Mouse (Mus musculus): ENCODE measurements around the gene H2-Q2. TPM values are rescaled to one million over a fixed set of nuclear protein-coding genes. Genes with fewer than 3 reads are reported as not detected.
"Not testable (repeated sequence)": the region's sequence is repeated elsewhere in the genome, so short reads cannot be mapped to it uniquely, and the experiment has no call there.

The H2-Q2 gene
- total RNA-seq, 2 experiments from 2014 or later: 0.17 to 0.20 TPM

DNA sequence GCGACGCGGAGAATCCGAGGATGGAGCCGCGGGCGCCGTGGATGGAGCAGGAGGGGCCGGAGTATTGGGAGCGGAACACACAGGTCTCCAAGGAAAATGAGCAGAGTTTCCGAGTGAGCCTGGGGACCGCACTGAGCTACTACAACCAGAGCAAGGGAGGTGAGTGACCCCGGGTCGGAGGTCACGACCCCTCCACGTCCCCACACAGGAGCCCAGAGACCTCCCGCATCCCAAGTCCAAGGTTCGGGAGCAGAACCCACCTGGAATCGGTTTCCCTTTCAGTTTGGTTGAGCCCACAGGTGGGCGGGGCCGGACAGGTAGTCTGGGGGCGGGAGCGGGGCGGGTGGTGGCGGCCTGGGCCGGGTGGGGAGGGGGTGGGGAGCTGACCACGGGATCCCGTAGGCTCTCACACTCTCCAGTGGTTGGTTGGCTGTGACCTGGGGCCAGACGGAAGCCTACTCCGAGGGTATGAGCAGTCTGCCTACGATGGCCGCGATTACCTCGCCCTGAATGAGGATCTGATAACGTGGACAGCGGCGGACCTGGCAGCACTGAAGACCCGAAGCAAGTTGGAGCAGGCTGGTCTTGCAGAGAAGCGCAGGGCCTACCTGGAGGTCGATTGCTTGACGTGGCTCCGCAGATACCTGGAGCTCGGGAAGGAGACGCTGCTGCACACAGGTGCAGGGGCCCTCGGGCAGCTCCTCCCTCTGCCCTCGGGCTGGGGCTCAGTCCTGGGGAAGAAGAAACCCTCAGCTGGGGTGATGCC is 852 bp downstream of the H2-Q2 start:
- TF ChIP-seq CTCF (IDR thresholded peaks at IDR 0.05): no peak
- no peak overlapping the region for H3K27ac ChIP-seq
- H3K4me3 ChIP-seq: peak overlapping the region; percentile 64
- intact Hi-C loops (cut with DNase I): no loop called here
- no peak for DNase-seq

DNA sequence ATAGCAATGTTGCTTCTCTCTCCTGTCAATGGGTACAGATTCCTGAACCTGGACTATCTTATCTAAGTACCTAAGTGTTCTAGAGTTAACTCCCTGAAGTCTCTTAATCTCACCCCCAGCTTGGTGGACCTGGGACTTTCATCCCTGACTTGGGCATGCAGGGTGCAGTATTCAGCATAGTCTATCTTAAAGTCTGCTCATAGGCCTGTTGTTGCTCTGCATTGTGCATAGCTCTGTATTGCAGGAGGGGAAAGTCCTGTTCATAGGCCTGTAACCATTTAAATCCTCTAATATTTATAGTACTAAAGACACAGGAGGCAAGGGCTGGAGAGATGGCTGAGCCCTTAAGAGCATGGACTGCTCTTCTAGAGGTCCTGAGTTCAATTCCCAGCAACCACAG is 5.6 kb downstream of the H2-Q2 start:
- DNase-seq; H3K4me3 ChIP-seq; intact Hi-C loops (cut with DNase I); H3K27ac ChIP-seq: not testable (repeated sequence)

- H3K27ac ChIP-seq; intact Hi-C loops (cut with DNase I); H3K4me3 ChIP-seq; DNase-seq: not testable (repeated sequence)
These were observed 11.2 kb downstream of the H2-Q2 start for GRCm38 (mm10) chr17:35353275-35353674.

DNA sequence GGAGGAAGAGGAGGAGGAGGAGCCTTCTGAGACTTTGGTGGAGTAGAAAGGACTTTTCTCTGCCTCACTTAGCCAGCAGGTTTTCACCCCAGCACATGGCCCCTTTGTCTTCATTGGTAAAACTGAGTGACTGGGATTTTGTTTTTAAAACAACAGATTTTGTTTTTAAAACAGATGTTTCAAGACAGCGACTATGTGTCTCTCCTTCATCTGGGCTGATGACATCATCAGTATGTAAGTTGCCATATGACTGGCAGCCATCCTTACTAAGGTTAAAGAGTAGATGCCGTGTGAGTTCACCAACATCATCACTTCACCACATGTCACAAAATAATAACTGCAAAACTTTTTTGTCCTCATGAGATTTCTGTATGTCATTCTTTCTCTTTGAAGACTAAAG is 12.0 kb downstream of the H2-Q2 start:
- Histone ChIP-seq H3K4me3 (no peak overlapping the region), H3K27ac (no peak overlapping the region)
- no peak for TF ChIP-seq CTCF (IDR thresholded peaks at IDR 0.05)
- intact Hi-C loops (cut with DNase I): loop anchor here (2.0 kb wide), 1 partner anchor 41 kb away; no protein-coding TSS in a partner anchor
- DNase-seq: no peak

DNA sequence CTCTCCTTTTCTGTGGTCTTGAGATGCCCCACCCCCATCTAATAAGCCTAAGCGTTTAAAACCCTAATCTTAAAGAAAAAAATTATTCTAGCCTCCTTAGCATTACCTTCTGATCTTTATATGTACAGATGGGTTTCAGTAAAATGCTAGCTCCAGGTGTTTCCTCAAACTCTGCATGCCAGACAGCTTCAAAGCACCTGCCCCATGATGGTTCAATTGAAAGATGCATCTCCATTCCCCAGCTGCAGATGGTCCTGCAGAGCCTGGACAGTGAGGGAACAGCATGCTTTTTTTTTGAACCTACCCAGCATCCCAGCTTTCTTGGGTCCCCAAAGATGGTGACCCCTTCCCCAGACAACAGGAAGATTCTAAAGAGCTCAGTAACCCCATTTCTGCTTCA is 15.0 kb downstream of the H2-Q2 start:
- Histone ChIP-seq H3K4me3 (no peak overlapping the region), H3K27ac (no peak overlapping the region)
- intact Hi-C loops (cut with DNase I): no loop called here
- no peak for DNase-seq
- no peak for TF ChIP-seq CTCF (IDR thresholded peaks at IDR 0.05)

GRCm38 (mm10) chr17:35358763-35359469 is 16.9 kb downstream of the H2-Q2 start:
- intact Hi-C loops (cut with DNase I): no loop called here
- DNase-seq: no peak
- Histone ChIP-seq H3K27ac (no peak overlapping the region), H3K4me3 (peak overlapping the region; percentile 67)
- no peak for TF ChIP-seq CTCF (IDR thresholded peaks at IDR 0.05)

- intact Hi-C loops (cut with DNase I): no loop called here
- DNase-seq: no peak
- no peak for TF ChIP-seq CTCF (IDR thresholded peaks at IDR 0.05)
- H3K4me3 ChIP-seq: peak overlapping the region; percentile 67
- H3K27ac ChIP-seq: no peak overlapping the region
These were observed 17.4 kb downstream of the H2-Q2 start for GRCm38 (mm10) chr17:35359470-35359862.

DNA sequence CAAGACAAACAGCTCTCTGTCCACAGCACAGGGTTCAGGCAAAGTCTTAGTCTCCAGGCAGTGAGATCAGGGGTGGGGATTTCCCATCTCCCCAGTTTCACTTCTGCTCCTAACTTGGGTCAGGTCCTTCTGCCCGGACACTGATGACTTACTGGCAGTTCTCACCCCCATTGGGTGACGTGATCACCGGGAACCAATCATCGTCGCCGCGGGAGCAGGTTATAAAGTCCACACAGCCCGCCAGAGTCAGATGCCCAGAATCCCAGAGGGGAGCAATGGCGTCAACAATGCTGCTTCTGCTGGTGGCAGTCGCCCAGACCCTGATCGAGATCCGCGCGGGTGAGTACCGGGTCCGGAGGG is 37.3 kb downstream of the H2-Q2 start, which contains the start of gene H2-Q4:
Gene H2-Q4, plus strand, starts transcription at position 249 of the 360 bp plus-strand sequence.
- Histone ChIP-seq H3K4me3 (peak within 1 kb of the TSS; percentile 94), H3K27ac (peak within 1 kb of the TSS; percentile 82)
- TF ChIP-seq CTCF (IDR thresholded peaks at IDR 0.05): no peak
- intact Hi-C loops (cut with DNase I): no loop called here
- peak; percentile 93 for DNase-seq

DNA sequence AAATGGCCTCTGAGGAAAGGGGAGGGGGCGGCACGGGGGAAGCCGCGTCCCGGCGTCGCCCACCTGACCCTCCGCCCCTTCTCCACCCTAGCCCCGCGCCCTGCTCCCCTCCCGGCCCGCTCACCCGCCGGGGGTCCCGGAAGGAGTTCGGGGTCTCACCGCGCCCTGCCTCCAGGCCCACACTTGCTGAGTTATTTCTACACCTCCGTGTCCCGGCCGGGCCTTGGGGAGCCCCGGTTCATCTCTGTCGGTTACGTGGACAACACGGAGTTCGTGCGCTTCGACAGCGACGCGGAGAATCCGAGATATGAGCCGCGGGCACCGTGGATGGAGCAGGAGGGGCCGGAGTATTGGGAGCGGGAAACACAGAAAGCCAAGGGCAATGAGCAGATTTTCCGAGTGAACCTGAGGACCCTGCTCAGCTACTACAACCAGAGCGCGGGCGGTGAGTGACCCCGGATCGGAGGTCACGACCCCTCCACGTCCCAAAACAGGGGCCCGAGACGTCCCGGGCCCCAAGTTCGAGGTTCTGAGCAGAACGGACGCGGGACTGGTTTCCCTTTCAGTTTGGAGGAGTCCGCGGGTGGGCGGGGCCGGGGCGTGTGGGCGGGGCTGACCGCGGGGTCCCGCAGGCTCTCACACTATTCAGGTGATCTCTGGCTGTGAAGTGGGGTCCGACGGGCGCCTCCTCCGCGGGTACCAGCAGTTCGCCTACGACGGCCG is 37.8 kb downstream of the H2-Q2 start:
- intact Hi-C loops (cut with DNase I): no loop called here
- TF ChIP-seq CTCF (IDR thresholded peaks at IDR 0.05): no peak
- peak overlapping the region; percentile 94 for H3K4me3 ChIP-seq
- peak overlapping the region; percentile 82 for H3K27ac ChIP-seq
- peak; percentile 41 for DNase-seq

- DNase-seq; H3K4me3 ChIP-seq; H3K27ac ChIP-seq; intact Hi-C loops (cut with DNase I): not testable (repeated sequence)
- TF ChIP-seq CTCF (IDR thresholded peaks at IDR 0.05): peak; percentile 47
These were observed 47.8 kb downstream of the H2-Q2 start for GRCm38 (mm10) chr17:35389796-35390195.

GRCm38 (mm10) chr17:35392671-35393070 is 50.6 kb downstream of the H2-Q2 start:
- DNase-seq; H3K27ac ChIP-seq; intact Hi-C loops (cut with DNase I); H3K4me3 ChIP-seq: not testable (repeated sequence)

DNA sequence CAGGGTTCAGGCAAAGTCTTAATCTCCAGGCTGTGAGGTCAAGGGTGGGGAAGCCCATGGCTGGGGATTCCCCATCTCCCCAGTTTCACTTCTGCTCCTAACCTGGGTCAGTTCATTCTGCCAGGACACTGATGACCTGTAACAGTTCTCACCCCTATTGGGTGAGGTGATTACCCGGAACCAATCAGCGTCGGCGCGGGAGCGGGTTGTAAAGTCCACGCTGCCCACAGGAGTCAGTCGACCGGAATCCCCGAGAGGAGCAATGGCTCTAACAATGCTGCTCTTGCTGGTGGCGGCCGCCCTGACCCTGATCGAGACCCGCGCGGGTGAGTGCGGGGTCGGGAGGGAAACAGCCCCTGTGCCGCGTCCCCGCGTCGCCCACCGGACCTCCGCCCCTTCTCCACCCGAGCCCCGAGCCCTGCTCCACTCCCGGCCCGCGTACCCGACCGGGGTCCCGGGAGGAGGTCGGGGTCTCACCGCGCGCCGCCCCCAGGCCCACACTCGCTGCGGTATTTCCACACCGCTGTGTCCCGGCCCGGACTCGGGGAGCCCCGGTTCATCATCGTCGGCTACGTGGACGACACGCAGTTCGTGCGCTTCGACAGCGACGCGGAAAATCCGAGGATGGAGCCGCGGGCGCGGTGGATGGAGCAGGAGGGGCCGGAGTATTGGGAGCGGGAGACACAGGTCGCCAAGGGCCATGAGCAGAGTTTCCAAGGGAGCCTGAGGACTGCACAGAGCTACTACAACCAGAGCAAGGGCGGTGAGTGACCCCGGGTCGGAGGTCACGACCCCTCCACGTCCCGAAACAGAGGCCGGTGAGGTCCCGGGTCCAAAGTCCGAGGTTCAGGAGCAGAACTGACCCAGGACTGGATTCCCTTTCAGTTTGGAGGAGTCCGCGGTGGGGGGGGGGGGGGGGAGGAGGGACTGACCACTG is 52.1 kb downstream of the H2-Q2 start:
- intact Hi-C loops (cut with DNase I); H3K27ac ChIP-seq; DNase-seq: not testable (repeated sequence)
- H3K4me3 ChIP-seq: peak overlapping the region; percentile 62

Other genes with a start within 250 kb of the H2-Q2 start
- gene Ly6g5c, start 234.0 kb upstream of the H2-Q2 start, total RNA-seq (2021): not detected
- under 1 TPM in 1 of 2 experiments, not detected in 1; 0.36 TPM for gene Ly6g5b, start 226.8 kb upstream of the H2-Q2 start, total RNA-seq (2021)
- 1 to 10 TPM; 8.5 to 8.7 TPM for gene Gpank1, start 220.8 kb upstream of the H2-Q2 start, total RNA-seq (2021)
- 100 to 1,000 TPM; 186 to 187 TPM for gene Csnk2b, start 220.2 kb upstream of the H2-Q2 start, total RNA-seq (2021)
- gene D17H6S53E, start 215.9 kb upstream of the H2-Q2 start, total RNA-seq (2021): 10 to 100 TPM; 13.6 to 24.6 TPM
- not detected for gene Apom, start 210.2 kb upstream of the H2-Q2 start, total RNA-seq (2021)
- 100 to 1,000 TPM; 233 to 244 TPM for gene Bag6, start 207.1 kb upstream of the H2-Q2 start, total RNA-seq (2021)
- 100 to 1,000 TPM in 1 of 2 experiments, 10 to 100 TPM in 1; 98.7 to 120 TPM for gene Prrc2a, start 177.3 kb upstream of the H2-Q2 start, total RNA-seq (2021)
- under 1 TPM in 1 of 2 experiments, not detected in 1; 0.75 TPM for gene Aif1, start 166.2 kb upstream of the H2-Q2 start, total RNA-seq (2021)
- 1 to 10 TPM in 1 of 2 experiments, under 1 TPM in 1; 0.67 to 1.2 TPM for gene Lst1, start 153.8 kb upstream of the H2-Q2 start, total RNA-seq (2021)
- not detected for gene Ltb, start 147.8 kb upstream of the H2-Q2 start, total RNA-seq (2021)
- not detected for gene Tnf, start 140.2 kb upstream of the H2-Q2 start, total RNA-seq (2021)
- gene Lta, start 136.9 kb upstream of the H2-Q2 start, total RNA-seq (2021): under 1 TPM in 1 of 2 experiments, not detected in 1; 0.41 TPM
- not detected for gene Gm16181, start 121.4 kb upstream of the H2-Q2 start, total RNA-seq (2021)
- gene Atp6v1g2, start 108.6 kb upstream of the H2-Q2 start, total RNA-seq (2021): 1 to 10 TPM; 1.9 to 2.0 TPM
- gene Nfkbil1, start 106.5 kb upstream of the H2-Q2 start, total RNA-seq (2021): 1 to 10 TPM; 7.0 to 7.8 TPM
- gene Ddx39b, start 100.5 kb upstream of the H2-Q2 start, total RNA-seq (2021): 10 to 100 TPM; 83.8 to 94.7 TPM
- gene H2-D1, start 79.5 kb upstream of the H2-Q2 start, total RNA-seq (2021): 10 to 100 TPM; 30.4 to 38.5 TPM
- gene H2-Q1, start 21.8 kb upstream of the H2-Q2 start, total RNA-seq (2021): under 1 TPM; 0.25 to 0.36 TPM
- 1 to 10 TPM; 3.1 to 3.5 TPM for gene H2-Q4, start 37.4 kb downstream of the H2-Q2 start, total RNA-seq (2021)
- under 1 TPM in 1 of 2 experiments, not detected in 1; 0.18 TPM for gene H2-Q6, start 82.6 kb downstream of the H2-Q2 start, total RNA-seq (2021)
- gene H2-Q7, start 96.9 kb downstream of the H2-Q2 start, total RNA-seq (2021): under 1 TPM; 0.61 to 0.82 TPM
- under 1 TPM; 0.05 to 0.33 TPM for gene H2-Q10, start 127.8 kb downstream of the H2-Q2 start, total RNA-seq (2021)
- gene Pou5f1, start 163.8 kb downstream of the H2-Q2 start, total RNA-seq (2021): not detected
- 1 to 10 TPM in 1 of 2 experiments, under 1 TPM in 1; 0.73 to 1.0 TPM for gene Tcf19, start 174.6 kb downstream of the H2-Q2 start, total RNA-seq (2021)
- 1 to 10 TPM; 1.7 TPM for gene Cchcr1, start 174.9 kb downstream of the H2-Q2 start, total RNA-seq (2021)
- gene Psors1c2, start 191.0 kb downstream of the H2-Q2 start, total RNA-seq (2021): not detected
- not detected for gene Cdsn, start 209.9 kb downstream of the H2-Q2 start, total RNA-seq (2021)
- gene 2300002M23Rik, start 225.2 kb downstream of the H2-Q2 start, total RNA-seq (2021): not detected

Measured in gastrocnemius, adult 2 months (tissue).